Mouse (Mus musculus): ENCODE data around the gene Gemin4. TPM values are rescaled to one million over a fixed set of nuclear protein-coding genes. Genes with fewer than 3 reads are reported as not detected.

Gene Gemin4
- polyA plus RNA-seq (2012; rRNA removed) = 7.9 and 8.5 TPM in 2 replicates

DNA sequence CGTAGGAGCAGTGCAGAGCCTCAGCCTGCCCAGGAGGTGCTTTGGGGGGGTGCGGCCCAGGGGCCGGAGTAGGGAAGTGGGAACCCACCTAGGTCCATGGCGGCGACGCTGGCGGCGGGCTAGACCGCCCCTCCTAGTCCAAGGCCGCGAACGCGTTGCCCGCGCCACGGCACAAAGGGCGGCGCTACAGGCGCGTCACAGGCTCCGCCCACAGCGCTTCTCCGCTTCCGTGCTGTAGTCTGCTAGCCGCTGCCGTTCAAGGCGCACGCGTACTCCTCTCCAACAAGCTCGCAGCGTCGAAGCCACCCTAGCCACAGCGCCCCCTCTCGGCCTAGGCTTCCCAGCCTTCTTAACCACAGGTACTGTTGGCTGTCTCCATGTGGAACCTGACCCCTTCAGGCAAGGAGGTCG lies at the start of gene Gemin4, which contains the start of gene Dbil5:
Gene Gemin4 (minus strand): TSS at position 275 of the 411 bp plus-strand sequence.
Gene Dbil5 (plus strand): TSS at position 219 of the 411 bp plus-strand sequence.
- H3K27ac ChIP-seq (ENCODE audit: insufficient read depth, low read length) = peak within 1 kb of the TSS; percentile 32
- H3K4me1 ChIP-seq (ENCODE audit: control insufficient read depth, insufficient read depth, low read length) = 0 out of 2 replicates have a peak, but pooled peaks cover 4% of the 10 kb centered on the region
- TF ChIP-seq CTCF (IDR thresholded peaks at IDR 0.05; ENCODE audit: borderline replicate concordance, insufficient read depth, low read depth, low read length) = peak; percentile 95
- peak; percentile 84 for TF ChIP-seq POLR2A (IDR thresholded peaks at IDR 0.05; ENCODE audit: borderline replicate concordance, insufficient read depth, low read length)
- peak within 1 kb of the TSS; percentile 72 for H3K4me3 ChIP-seq (replicated peaks; ENCODE audit: insufficient read depth, low read depth, low read length)
- WGBS = under 1% methylated on average over 35 of the region's 35 CpGs
- peak; percentile 96 to 97 for DNase-seq
- H3K27me3 ChIP-seq (ENCODE audit: control insufficient read depth, insufficient read depth, low read length) = no peaks in the 10 kb centered on the region

DNA sequence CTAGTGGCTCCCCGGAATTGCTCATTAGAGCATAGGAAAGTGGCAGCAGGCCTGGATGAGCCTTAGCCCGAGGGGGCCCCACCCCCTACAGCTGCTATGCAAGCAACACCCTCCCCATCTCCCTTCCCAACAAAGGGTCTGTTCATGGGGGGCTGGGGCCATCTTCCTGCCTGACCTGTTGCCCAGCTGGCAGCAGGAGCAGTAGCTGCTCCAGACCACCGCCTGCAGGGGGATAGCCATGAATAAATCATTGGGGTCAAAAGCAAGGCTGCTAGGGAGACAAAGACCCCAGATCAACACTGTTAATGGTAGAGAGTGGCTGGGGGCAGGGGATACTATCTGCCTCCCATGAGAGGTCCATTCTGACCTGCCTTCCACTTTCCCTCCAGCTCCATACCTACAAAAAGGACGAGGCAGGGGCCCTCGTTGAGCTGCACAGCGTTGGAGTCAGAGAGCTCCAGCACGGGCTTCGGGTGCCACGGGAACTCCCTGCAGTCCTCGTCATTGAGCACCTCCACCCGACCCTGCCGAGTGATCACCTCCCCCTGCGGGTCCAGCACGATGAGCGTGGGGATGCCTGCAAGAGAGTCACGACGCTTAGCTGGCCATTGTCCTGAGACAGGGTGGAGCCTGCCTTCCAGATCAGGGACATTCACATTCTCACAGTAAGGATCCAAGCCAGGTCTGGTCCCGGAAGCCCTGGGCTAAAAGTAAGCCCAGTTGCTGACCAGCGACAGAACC lies 45.3 kb upstream of the Gemin4 start:
- TF ChIP-seq POLR2A (IDR thresholded peaks at IDR 0.05; ENCODE audit: borderline replicate concordance, insufficient read depth, low read length) = no peak
- TF ChIP-seq CTCF (IDR thresholded peaks at IDR 0.05; ENCODE audit: borderline replicate concordance, insufficient read depth, low read depth, low read length) = no peak
- Histone ChIP-seq H3K4me3 (replicated peaks; ENCODE audit: insufficient read depth, low read depth, low read length) (no peak overlapping the region), H3K27me3 (ENCODE audit: control insufficient read depth, insufficient read depth, low read length) (no peaks in the 10 kb centered on the region), H3K4me1 (ENCODE audit: control insufficient read depth, insufficient read depth, low read length) (peaks cover 51% of the 10 kb centered on the region), H3K27ac (ENCODE audit: insufficient read depth, low read length) (0 out of 2 replicates have a peak overlapping the region, but pooled peaks have one; percentile 9)
- WGBS = 18% methylated on average over 19 of the region's 19 CpGs
- peak; percentile 48 to 68 for DNase-seq

DNA sequence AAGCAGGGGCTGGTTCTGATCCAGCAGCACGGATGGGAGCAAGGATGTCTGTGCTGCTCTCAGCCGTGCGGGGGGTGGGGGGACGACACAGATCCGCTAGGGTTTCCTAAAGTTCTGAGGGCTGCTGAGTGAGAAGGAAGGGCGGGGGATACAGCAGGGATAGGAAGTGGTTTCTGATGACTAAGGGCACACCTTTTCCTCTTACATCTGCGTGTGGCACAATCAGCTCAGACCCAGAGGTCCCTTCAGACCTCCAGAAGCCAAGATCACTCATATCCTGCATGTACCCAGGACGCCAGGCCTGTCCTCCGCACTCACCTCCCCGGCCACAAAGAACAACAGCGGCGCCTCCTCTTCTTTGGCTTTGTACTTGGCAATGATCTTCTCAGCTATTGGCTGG lies 43.8 kb upstream of the Gemin4 start:
- Histone ChIP-seq H3K4me3 (replicated peaks; ENCODE audit: insufficient read depth, low read depth, low read length) (no peak overlapping the region), H3K27ac (ENCODE audit: insufficient read depth, low read length) (peak overlapping the region; percentile 63; the same call in 1 of the 2 replicates), H3K27me3 (ENCODE audit: control insufficient read depth, insufficient read depth, low read length) (no peaks in the 10 kb centered on the region), H3K4me1 (ENCODE audit: control insufficient read depth, insufficient read depth, low read length) (peaks cover 63% of the 10 kb centered on the region)
- TF ChIP-seq POLR2A (IDR thresholded peaks at IDR 0.05; ENCODE audit: borderline replicate concordance, insufficient read depth, low read length) (no peak), CTCF (IDR thresholded peaks at IDR 0.05; ENCODE audit: borderline replicate concordance, insufficient read depth, low read depth, low read length) (no peak)
- DNase-seq = peak in 1 of 2 experiments; percentile 31
- WGBS = 41% methylated on average over 12 of the region's 12 CpGs

DNA sequence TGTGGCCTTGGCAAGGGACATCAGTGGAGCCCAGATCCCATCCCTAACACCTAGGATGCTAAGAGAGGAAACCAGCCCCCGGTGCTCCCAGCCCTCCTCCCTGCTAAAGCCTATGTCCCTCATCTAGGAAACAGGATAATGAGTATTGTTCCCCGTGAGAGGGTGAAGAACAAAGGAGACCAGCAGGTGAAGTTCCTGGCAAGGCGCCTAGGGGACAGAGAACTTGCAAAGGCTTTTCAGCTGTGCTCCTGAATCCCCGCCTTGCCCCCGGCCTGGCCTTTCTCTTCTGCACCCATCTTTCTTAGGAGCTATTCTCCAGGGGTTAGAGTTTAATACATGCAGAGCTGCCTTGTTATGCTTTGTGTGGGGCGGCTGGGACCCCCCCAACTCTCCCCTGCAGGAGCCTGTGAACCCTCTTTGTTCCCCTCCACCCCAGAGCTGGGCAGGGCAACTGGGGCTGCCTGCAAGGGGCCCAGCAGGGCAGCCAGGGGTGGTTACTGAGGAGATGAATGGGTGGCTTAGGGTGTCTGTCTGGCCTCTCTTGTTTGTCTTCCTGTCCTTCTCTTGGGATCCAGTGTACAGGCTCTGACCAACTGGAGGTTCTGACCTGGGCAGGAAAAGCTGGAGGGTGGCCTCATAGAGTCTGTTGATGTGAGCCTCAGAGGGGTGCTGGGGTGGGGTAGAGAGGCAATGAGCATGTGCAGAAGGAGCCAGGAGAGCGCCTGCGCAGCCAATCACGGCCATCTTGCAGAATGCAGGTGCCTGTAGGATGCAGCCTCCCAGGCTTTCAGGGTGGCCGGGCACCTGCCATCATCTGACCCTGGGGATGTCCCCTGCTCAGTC lies 43.0 kb upstream of the Gemin4 start:
- WGBS = 59% methylated on average over 10 of the region's 10 CpGs
- TF ChIP-seq CTCF (IDR thresholded peaks at IDR 0.05; ENCODE audit: borderline replicate concordance, insufficient read depth, low read depth, low read length) = no peak
- no peak for TF ChIP-seq POLR2A (IDR thresholded peaks at IDR 0.05; ENCODE audit: borderline replicate concordance, insufficient read depth, low read length)
- Histone ChIP-seq H3K4me1 (ENCODE audit: control insufficient read depth, insufficient read depth, low read length) (peaks cover 69% of the 10 kb centered on the region), H3K27me3 (ENCODE audit: control insufficient read depth, insufficient read depth, low read length) (no peaks in the 10 kb centered on the region), H3K27ac (ENCODE audit: insufficient read depth, low read length) (peak overlapping the region; percentile 69), H3K4me3 (replicated peaks; ENCODE audit: insufficient read depth, low read depth, low read length) (no peak overlapping the region)
- peak in 1 of 2 experiments; percentile 40 for DNase-seq

DNA sequence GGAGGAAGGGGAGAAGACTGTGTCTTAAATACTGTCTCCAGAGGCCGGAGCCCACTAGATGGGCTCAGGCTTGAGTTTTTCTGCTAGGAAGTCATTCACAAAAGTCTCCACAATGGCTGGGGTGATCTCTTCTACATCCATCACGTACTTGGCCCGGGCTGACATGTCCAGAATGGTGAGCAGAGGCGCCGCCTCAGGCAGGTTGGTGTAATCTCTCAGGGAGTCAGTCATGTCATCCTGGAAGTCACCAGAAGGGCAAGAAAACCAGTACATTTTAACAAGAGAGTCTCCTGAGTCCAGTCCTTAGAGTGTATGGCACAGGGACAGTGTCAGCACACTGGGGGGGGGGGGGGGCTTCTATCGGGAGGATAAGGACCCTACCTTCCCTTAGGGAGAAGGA lies 41.0 kb upstream of the Gemin4 start:
- 81% methylated on average over 6 of the region's 6 CpGs for WGBS
- Histone ChIP-seq H3K27me3 (ENCODE audit: control insufficient read depth, insufficient read depth, low read length) (no peaks in the 10 kb centered on the region), H3K4me1 (ENCODE audit: control insufficient read depth, insufficient read depth, low read length) (peaks cover 87% of the 10 kb centered on the region), H3K4me3 (replicated peaks; ENCODE audit: insufficient read depth, low read depth, low read length) (no peak overlapping the region), H3K27ac (ENCODE audit: insufficient read depth, low read length) (no peak overlapping the region)
- DNase-seq = no peak
- TF ChIP-seq CTCF (IDR thresholded peaks at IDR 0.05; ENCODE audit: borderline replicate concordance, insufficient read depth, low read depth, low read length) = no peak
- no peak for TF ChIP-seq POLR2A (IDR thresholded peaks at IDR 0.05; ENCODE audit: borderline replicate concordance, insufficient read depth, low read length)

DNA sequence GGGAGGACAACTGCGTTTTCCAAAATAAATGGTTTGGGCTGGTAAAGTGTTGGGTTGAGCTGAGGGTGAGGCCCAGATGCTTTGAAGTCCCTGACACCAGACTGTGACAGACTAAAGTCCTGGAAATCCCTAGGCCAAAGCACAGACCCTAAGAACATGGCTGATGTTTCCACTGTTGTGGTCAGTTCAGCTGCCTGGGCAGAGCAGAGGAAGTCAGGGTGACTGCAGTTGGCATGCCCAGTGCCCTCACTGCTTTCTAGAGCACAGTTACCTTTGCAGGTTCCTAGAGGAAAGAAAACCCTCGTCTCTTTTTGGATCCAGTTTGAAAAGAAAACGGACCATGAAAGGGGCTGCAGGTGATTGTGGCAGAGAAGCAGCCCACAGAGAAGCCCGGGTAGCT lies 39.9 kb upstream of the Gemin4 start:
- TF ChIP-seq POLR2A (IDR thresholded peaks at IDR 0.05; ENCODE audit: borderline replicate concordance, insufficient read depth, low read length) (no peak), CTCF (IDR thresholded peaks at IDR 0.05; ENCODE audit: borderline replicate concordance, insufficient read depth, low read depth, low read length) (no peak)
- peaks cover 82% of the 10 kb centered on the region for H3K4me1 ChIP-seq (ENCODE audit: control insufficient read depth, insufficient read depth, low read length)
- no peak overlapping the region for H3K4me3 ChIP-seq (replicated peaks; ENCODE audit: insufficient read depth, low read depth, low read length)
- peak in 1 of 2 experiments; percentile 14 for DNase-seq
- WGBS = 82% methylated on average over 4 of the region's 4 CpGs
- no peaks in the 10 kb centered on the region for H3K27me3 ChIP-seq (ENCODE audit: control insufficient read depth, insufficient read depth, low read length)
- no peak overlapping the region for H3K27ac ChIP-seq (ENCODE audit: insufficient read depth, low read length)

DNA sequence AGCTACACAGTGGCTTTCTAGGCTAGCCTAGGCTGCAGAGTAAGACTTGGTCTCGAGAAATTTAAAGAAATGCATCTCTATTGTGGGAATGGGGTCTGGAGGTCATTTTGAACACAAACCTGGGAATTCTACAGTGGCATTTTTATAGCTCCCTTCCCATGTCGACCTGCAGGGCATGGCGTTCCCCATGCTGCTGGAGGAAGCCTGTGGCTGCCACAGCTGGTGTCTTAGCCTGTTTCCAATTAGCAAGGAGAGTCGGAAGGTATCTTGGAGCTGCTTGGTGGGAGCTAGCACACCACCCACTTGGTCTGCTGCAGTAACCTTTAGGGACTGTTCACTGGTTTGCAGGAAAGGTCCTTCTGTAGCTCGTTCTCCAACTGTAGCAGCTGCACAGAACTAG lies 38.7 kb upstream of the Gemin4 start:
- DNase-seq = peak in 1 of 2 experiments; percentile 30
- Histone ChIP-seq H3K27me3 (ENCODE audit: control insufficient read depth, insufficient read depth, low read length) (no peaks in the 10 kb centered on the region), H3K4me1 (ENCODE audit: control insufficient read depth, insufficient read depth, low read length) (peaks cover 77% of the 10 kb centered on the region), H3K4me3 (replicated peaks; ENCODE audit: insufficient read depth, low read depth, low read length) (no peak overlapping the region), H3K27ac (ENCODE audit: insufficient read depth, low read length) (peak overlapping the region; percentile 77)
- TF ChIP-seq POLR2A (IDR thresholded peaks at IDR 0.05; ENCODE audit: borderline replicate concordance, insufficient read depth, low read length) (no peak), CTCF (IDR thresholded peaks at IDR 0.05; ENCODE audit: borderline replicate concordance, insufficient read depth, low read depth, low read length) (no peak)
- 21% methylated on average over 5 of the region's 5 CpGs for WGBS

Measured in cerebellum, adult 2 months (tissue).